Mouse (Mus musculus): ENCODE results near the gene Actl6b. TPM values are rescaled to one million over a fixed set of nuclear protein-coding genes. Genes with fewer than 3 reads are reported as not detected.
"Not testable (repeated sequence)": the region's sequence is repeated elsewhere in the genome, so short reads cannot be mapped to it uniquely, and the experiment has no call there.

Gene Actl6b
- polyA plus RNA-seq, 1 experiment from 2014 or later, result not detected

- no peak overlapping the region for H3K27ac ChIP-seq
- H3K79me2 ChIP-seq (ENCODE audit: inconsistent target), result no peaks in the 10 kb centered on the region
- H3K36me3 ChIP-seq (ENCODE audit: inconsistent target), result no peaks in the 10 kb centered on the region
- WGBS (ENCODE audit: missing documents), result 95% methylated on average over 5 of the region's 5 CpGs
- H3K4me3 ChIP-seq (ENCODE audit: inconsistent target), result no peak overlapping the region
These were observed 59.8 kb downstream of the Actl6b start for GRCm38 (mm10) chr5:137613076-137613475.

GRCm38 (mm10) chr5:137613550-137613949 is 60.2 kb downstream of the Actl6b start, which contains the start of gene Pcolce:
Pcolce (minus strand) TSS chr5:137613784.
- no peaks in the 10 kb centered on the region for H3K36me3 ChIP-seq (ENCODE audit: inconsistent target)
- H3K79me2 ChIP-seq (ENCODE audit: inconsistent target), result no peaks in the 10 kb centered on the region
- no peak within 1 kb of the TSS for H3K27ac ChIP-seq
- H3K4me3 ChIP-seq (ENCODE audit: inconsistent target), result no peak within 1 kb of the TSS
- WGBS (ENCODE audit: missing documents), result 90% methylated on average over 11 of the region's 11 CpGs

DNA sequence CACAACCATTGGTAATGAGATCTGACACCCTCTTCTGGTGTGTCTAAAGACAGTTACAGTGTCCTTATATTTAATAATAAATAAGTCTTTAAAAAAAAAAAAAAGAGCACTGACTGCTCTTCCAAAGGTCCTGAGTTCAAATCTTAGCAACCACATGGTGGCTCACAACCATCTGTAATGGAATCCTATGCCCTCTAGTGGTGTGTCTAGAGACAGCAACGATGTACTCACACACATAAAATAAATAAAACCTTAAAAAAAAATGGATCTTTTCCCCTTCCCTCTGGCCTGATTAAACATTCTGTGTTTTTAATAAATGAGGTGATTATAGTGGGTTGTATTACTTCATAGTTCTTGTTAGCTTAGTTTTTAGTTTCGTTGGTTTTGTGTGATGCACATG is 61.6 kb downstream of the Actl6b start:
- not testable (repeated sequence) for H3K4me3 ChIP-seq (ENCODE audit: inconsistent target); H3K27ac ChIP-seq; H3K79me2 ChIP-seq (ENCODE audit: inconsistent target); H3K36me3 ChIP-seq (ENCODE audit: inconsistent target)
- WGBS (ENCODE audit: missing documents), result 82% methylated on average over 2 of the region's 2 CpGs

DNA sequence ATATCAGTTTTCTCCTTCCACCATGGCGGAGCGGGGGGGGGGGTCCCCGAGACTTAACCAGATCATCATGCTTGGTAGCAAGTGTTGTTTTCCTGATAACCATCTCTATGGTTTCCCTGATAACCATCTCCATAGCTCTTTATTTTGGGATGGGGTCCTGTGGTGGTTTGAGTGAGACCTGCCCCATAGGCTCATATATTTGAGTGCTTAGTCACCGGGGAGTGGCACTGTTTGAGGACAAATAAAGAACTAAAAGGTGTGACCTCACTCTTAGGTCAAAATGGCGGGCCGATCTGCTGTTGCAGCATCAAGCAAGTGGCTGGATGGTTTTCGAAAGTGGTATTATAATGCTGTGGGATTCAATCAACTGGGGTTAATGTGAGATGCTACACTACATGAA is 62.0 kb downstream of the Actl6b start:
- WGBS (ENCODE audit: missing documents), result 85% methylated on average over 7 of the region's 7 CpGs
- H3K4me3 ChIP-seq (ENCODE audit: inconsistent target), result no peak overlapping the region
- no peaks in the 10 kb centered on the region for H3K79me2 ChIP-seq (ENCODE audit: inconsistent target)
- no peaks in the 10 kb centered on the region for H3K36me3 ChIP-seq (ENCODE audit: inconsistent target)
- H3K27ac ChIP-seq, result no peak overlapping the region

Other genes starting within 250 kb of the Actl6b start
- 79.3 to 119 TPM (median 83.4 TPM) in 3 replicates for gene Srrt, start 245.8 kb upstream of the Actl6b start, polyA plus RNA-seq (2018)
- gene Trip6, start 239.1 kb upstream of the Actl6b start, polyA plus RNA-seq (2018), result 1.0 to 2.2 TPM (median 1.2 TPM) in 3 replicates
- gene Slc12a9, start 219.9 kb upstream of the Actl6b start, polyA plus RNA-seq (2018), result 6.9 to 28.0 TPM (median 11.2 TPM) in 3 replicates
- not detected in 3 replicates for gene Ephb4, start 203.4 kb upstream of the Actl6b start, polyA plus RNA-seq (2018)
- 0.01 to 0.05 TPM in 2 of 3 replicates, not detected in the other for gene Zan, start 76.5 kb upstream of the Actl6b start, polyA plus RNA-seq (2018)
- 7.6 to 26.0 TPM (median 19.4 TPM) in 3 replicates for gene Pop7, start 51.0 kb upstream of the Actl6b start, polyA plus RNA-seq (2018)
- 8.7 to 17.9 TPM (median 11.5 TPM) in 3 replicates for gene Gigyf1, start 35.0 kb upstream of the Actl6b start, polyA plus RNA-seq (2018)
- not detected in 3 replicates for gene Epo, start 20.3 kb upstream of the Actl6b start, polyA plus RNA-seq (2018)
- gene Gnb2, start 20.0 kb upstream of the Actl6b start, polyA plus RNA-seq (2018), result 139 to 347 TPM (median 316 TPM) in 3 replicates
- 0.14 to 0.17 TPM in 2 of 3 replicates, not detected in the other for gene Tfr2, start 16.3 kb downstream of the Actl6b start, polyA plus RNA-seq (2018)
- 35.3 to 72.3 TPM (median 54.2 TPM) in 3 replicates for gene Mospd3, start 47.5 kb downstream of the Actl6b start, polyA plus RNA-seq (2018)
- gene Pcolce, start 60.3 kb downstream of the Actl6b start, polyA plus RNA-seq (2018), result 0.41 to 0.44 TPM in 2 of 3 replicates, not detected in the other
- gene Fbxo24, start 75.5 kb downstream of the Actl6b start, polyA plus RNA-seq (2018), result 0.09 TPM in 1 of 3 replicates, not detected in the others
- gene Lrch4, start 75.6 kb downstream of the Actl6b start, polyA plus RNA-seq (2018), result 51.6 to 108 TPM (median 60.3 TPM) in 3 replicates
- gene Gm20605, start 75.7 kb downstream of the Actl6b start, polyA plus RNA-seq (2018), result 4.9 to 17.8 TPM (median 5.5 TPM) in 3 replicates
- 5.2 to 25.3 TPM (median 10.5 TPM) in 3 replicates for gene Sap25, start 87.8 kb downstream of the Actl6b start, polyA plus RNA-seq (2018)
- gene Irs3, start 92.2 kb downstream of the Actl6b start, polyA plus RNA-seq (2018), result 0.09 TPM in 1 of 3 replicates, not detected in the others
- 12.1 to 28.4 TPM (median 17.8 TPM) in 3 replicates for gene Agfg2, start 131.2 kb downstream of the Actl6b start, polyA plus RNA-seq (2018)
- gene Nyap1, start 188.1 kb downstream of the Actl6b start, polyA plus RNA-seq (2018), result 0.07 to 0.23 TPM (median 0.21 TPM) in 3 replicates
- gene Tsc22d4, start 192.2 kb downstream of the Actl6b start, polyA plus RNA-seq (2018), result 84.4 to 112 TPM (median 101 TPM) in 3 replicates
- gene Ppp1r35, start 225.3 kb downstream of the Actl6b start, polyA plus RNA-seq (2018), result 2.7 to 25.9 TPM (median 20.7 TPM) in 3 replicates
- 23.9 to 28.3 TPM (median 26.6 TPM) in 3 replicates for gene Mepce, start 234.1 kb downstream of the Actl6b start, polyA plus RNA-seq (2018)
- gene Zcwpw1, start 234.3 kb downstream of the Actl6b start, polyA plus RNA-seq (2018), result 1.8 to 4.1 TPM (median 2.8 TPM) in 3 replicates

All from macrophage (primary cell).